Mouse (Mus musculus): ENCODE results near the gene Vmn1r50. TPM values are rescaled to one million over a fixed set of nuclear protein-coding genes. Genes with fewer than 3 reads are reported as not detected.

Gene Vmn1r50
- total RNA-seq (2023), result not detected

GRCm38 (mm10) chr6:90101130-90101529 is at the start of gene Vmn1r50:
Gene Vmn1r50 (plus strand): TSS chr6:90101430.

DNA sequence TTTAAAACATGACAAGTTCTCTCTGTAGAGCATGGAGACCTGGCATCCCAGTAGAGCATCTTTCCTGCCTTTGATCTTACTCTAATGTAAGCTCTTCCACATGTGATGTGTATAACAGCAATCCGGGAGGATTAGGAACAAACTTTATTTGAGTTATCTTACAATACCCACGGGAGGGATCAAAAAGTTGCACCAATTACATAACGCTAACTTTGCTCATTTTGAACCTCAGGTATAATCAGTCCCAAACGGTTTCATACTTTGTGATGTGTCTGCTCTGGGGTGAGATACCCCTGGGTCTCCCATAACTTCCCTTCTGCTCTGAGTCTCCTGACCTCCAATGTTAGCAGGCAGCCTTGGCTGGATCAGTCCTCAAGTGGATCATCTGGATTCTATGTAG is 22.8 kb upstream of the Vmn1r50 start, which contains the start of gene Vmn1r49:
TSS of gene Vmn1r49 (minus strand) at position 101 of the 400 bp plus-strand sequence.

GRCm38 (mm10) chr6:90122296-90122695 is 21.1 kb downstream of the Vmn1r50 start, which contains the start of gene Vmn1r51:
Gene Vmn1r51 (plus strand): TSS chr6:90122596.

Other genes starting within 250 kb of the Vmn1r50 start
- gene Vmn1r42, start 225.0 kb upstream of the Vmn1r50 start, total RNA-seq (2023), result not detected
- not detected for gene Vmn1r43, start 225.0 kb upstream of the Vmn1r50 start, total RNA-seq (2023)
- gene Vmn1r44, start 217.8 kb upstream of the Vmn1r50 start, total RNA-seq (2023), result not detected
- not detected for gene Vmn1r45, start 160.8 kb upstream of the Vmn1r50 start, total RNA-seq (2023)
- gene Vmn1r46, start 132.1 kb upstream of the Vmn1r50 start, total RNA-seq (2023), result not detected
- gene Vmn1r47, start 85.3 kb upstream of the Vmn1r50 start, total RNA-seq (2023), result not detected
- not detected for gene Vmn1r48, start 64.6 kb upstream of the Vmn1r50 start, total RNA-seq (2023)
- gene Vmn1r49, start 22.9 kb upstream of the Vmn1r50 start, total RNA-seq (2023), result not detected
- not detected for gene Vmn1r51, start 21.2 kb downstream of the Vmn1r50 start, total RNA-seq (2023)
- gene Vmn1r52, start 73.4 kb downstream of the Vmn1r50 start, total RNA-seq (2023), result not detected
- not detected for gene V1ra8, start 101.4 kb downstream of the Vmn1r50 start, total RNA-seq (2023)
- gene Vmn1r53, start 123.0 kb downstream of the Vmn1r50 start, total RNA-seq (2023), result not detected
- not detected for gene Vmn1r54, start 144.9 kb downstream of the Vmn1r50 start, total RNA-seq (2023)
- gene BC048671, start 199.8 kb downstream of the Vmn1r50 start, total RNA-seq (2023), result not detected
- not detected for gene Chst13, start 223.8 kb downstream of the Vmn1r50 start, total RNA-seq (2023)
- gene Uroc1, start 231.9 kb downstream of the Vmn1r50 start, total RNA-seq (2023), result not detected